Mouse (Mus musculus): ENCODE results near the gene Eci1.

DNA sequence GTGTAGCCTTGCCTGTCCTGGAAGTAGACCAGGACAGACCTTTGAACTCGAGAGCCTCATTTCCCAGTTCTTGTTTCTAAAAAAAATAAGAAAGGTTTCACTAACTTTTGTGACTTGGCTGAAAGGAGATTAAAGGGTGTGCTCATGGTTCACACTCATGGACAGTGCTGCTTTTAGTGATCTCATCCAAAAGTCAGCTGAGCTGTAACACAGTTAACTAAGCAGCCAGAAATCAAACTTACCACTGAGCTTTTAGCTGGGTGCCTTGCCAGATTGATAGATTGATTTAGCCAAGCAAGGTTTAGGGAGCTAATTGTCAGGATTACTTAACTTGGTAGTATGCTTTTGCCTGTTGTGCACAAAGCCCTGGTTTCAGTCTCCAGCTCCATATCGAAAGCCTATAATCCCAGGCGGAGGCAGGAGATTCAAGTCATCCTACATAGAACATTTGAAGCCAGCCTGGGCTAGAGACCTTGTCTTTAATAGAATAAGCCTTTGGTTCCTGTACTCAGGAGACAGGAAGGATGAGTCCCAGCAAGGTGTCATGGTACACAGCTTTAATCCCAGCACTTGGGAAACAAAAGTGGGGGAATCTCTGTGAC is 10.3 kb upstream of the Eci1 start:
- TF ChIP-seq CTCF (conservative IDR thresholded peaks at IDR 0.05; ENCODE audit: insufficient read depth, insufficient read length, low read depth, low read length) (no peak), POLR2A (IDR thresholded peaks at IDR 0.05; ENCODE audit: low read depth, low read length) (no peak)
